Mouse (Mus musculus) C2C12 (cell line): Measurements from ENCODE around the gene Apoc3. TPM values are rescaled to one million over a fixed set of nuclear protein-coding genes. Genes with fewer than 3 reads are reported as not detected.
A peak's percentile ranks its signal among the peaks of the same experiment; 100 is the strongest.

Experiments used
- H3K27me3 ChIP-seq: one replicate; pipeline ENCODE4 v1.6.1; 2011; ENCODE audit not compliant: control insufficient read depth, insufficient read depth, insufficient read length
- H3K36me3 ChIP-seq: one replicate; pipeline ENCODE4 v1.6.1; 2011; ENCODE audit not compliant: control insufficient read depth, insufficient read depth
- H3K4me3 ChIP-seq: one replicate; pipeline ENCODE4 v1.5.1; 2011; ENCODE audit warnings: mild to moderate bottlenecking, control low read depth; ENCODE audit not compliant: poor library complexity, insufficient read depth, severe bottlenecking
- H3K79me2 ChIP-seq: one replicate; pipeline ENCODE4 v1.6.1; 2011; ENCODE audit not compliant: control insufficient read depth, insufficient read depth
- H3K79me3 ChIP-seq: one replicate; pipeline ENCODE4 v1.6.1; 2011; ENCODE audit warnings: low read depth, control low read depth
- H3ac ChIP-seq: one replicate; pipeline ENCODE3; 2011; ENCODE audit warnings: low read depth; ENCODE audit not compliant: control insufficient read depth, insufficient read length
- CEBPB ChIP-seq: IDR thresholded peaks from one replicate; pipeline ENCODE4 v1.6.1; 2011; ENCODE audit warnings: low read depth, mild to moderate bottlenecking, control low read depth, moderate library complexity
- CTCF ChIP-seq: IDR thresholded peaks from one replicate; pipeline ENCODE4 v1.5.1; 2011; ENCODE audit not compliant: control insufficient read depth, insufficient read depth, insufficient read length
- FOSL1 ChIP-seq: IDR thresholded peaks from one replicate; pipeline ENCODE4 v1.8.0; 2011; ENCODE audit warnings: mild to moderate bottlenecking, low read length; ENCODE audit not compliant: poor library complexity, insufficient read depth, severe bottlenecking
- MAX ChIP-seq: IDR thresholded peaks from one replicate; pipeline ENCODE4 v1.6.1; 2011; ENCODE audit warnings: mild to moderate bottlenecking, control low read depth
- MYOD1 ChIP-seq: IDR thresholded peaks from one replicate; pipeline ENCODE4 v1.6.1; 2011; ENCODE audit warnings: low read depth; ENCODE audit not compliant: control insufficient read depth, insufficient read length
- MYOG ChIP-seq: IDR thresholded peaks from one replicate; pipeline ENCODE4 v1.6.1; 2011; ENCODE audit not compliant: control insufficient read depth, insufficient read length; ENCODE audit errors: extremely low read depth
- USF1 ChIP-seq: IDR thresholded peaks from one replicate; pipeline ENCODE4 v1.6.1; 2011; ENCODE audit warnings: low read depth, mild to moderate bottlenecking, control low read depth, moderate library complexity
- polyA plus RNA-seq: library from polyadenylated mRNA; unstranded; fragments of >200 nt; fragmentation: generic; extraction: Trizol; gene quantifications from one replicate; pipeline ENCODE4 v1.2.1, GENCODE M21; 2012; ENCODE audit warnings: missing spikeins

Gene Apoc3
- polyA plus RNA-seq, 1 experiment = not detected

GRCm38 (mm10) chr9:46240526-46241153, 5.2 kb upstream of the Apoc3 start, which contains the start of gene Apoa4:
TSS of gene Apoa4 (plus strand) at chr9:46240696.
- H3K79me3 ChIP-seq = no peaks in the 10 kb centered on the region
- TF ChIP-seq CEBPB = no peak
- TF ChIP-seq MAX = no peak
- TF ChIP-seq FOSL1 = no peak
- TF ChIP-seq MYOD1 = no peak
- TF ChIP-seq CTCF = no peak
- no peak for TF ChIP-seq USF1
- TF ChIP-seq MYOG = no peak
- no peak within 1 kb of the TSS for H3K4me3 ChIP-seq
- H3ac ChIP-seq = no peak within 1 kb of the TSS
- H3K27me3 ChIP-seq = peaks cover 48% of the 10 kb centered on the region
- H3K36me3 ChIP-seq = no peaks in the 10 kb centered on the region
- H3K79me2 ChIP-seq = no peaks in the 10 kb centered on the region

- H3K27me3 ChIP-seq = peaks cover 60% of the 10 kb centered on the region
- no peak for TF ChIP-seq CEBPB
- TF ChIP-seq MAX = no peak
- TF ChIP-seq USF1 = no peak
- no peak for TF ChIP-seq MYOD1
- no peak for TF ChIP-seq FOSL1
- TF ChIP-seq MYOG = no peak
- TF ChIP-seq CTCF = no peak
- H3ac ChIP-seq = no peak overlapping the region
- H3K79me3 ChIP-seq = no peaks in the 10 kb centered on the region
- H3K79me2 ChIP-seq = no peaks in the 10 kb centered on the region
- H3K36me3 ChIP-seq = no peaks in the 10 kb centered on the region
- H3K4me3 ChIP-seq = no peak overlapping the region
Observed at GRCm38 (mm10) chr9:46238850-46239249, 3.4 kb upstream of the Apoc3 start.

GRCm38 (mm10) chr9:46235649-46236048, 213 bp upstream of the Apoc3 start:
- Histone ChIP-seq H3K36me3 (no peaks in the 10 kb centered on the region), H3K4me3 (no peak overlapping the region), H3K79me2 (no peaks in the 10 kb centered on the region), H3K79me3 (no peaks in the 10 kb centered on the region), H3K27me3 (peaks cover 44% of the 10 kb centered on the region), H3ac (no peak overlapping the region)
- TF ChIP-seq CTCF = no peak
- TF ChIP-seq MYOG = no peak
- no peak for TF ChIP-seq USF1
- no peak for TF ChIP-seq MYOD1
- no peak for TF ChIP-seq FOSL1
- no peak for TF ChIP-seq MAX
- TF ChIP-seq CEBPB = no peak

- no peaks in the 10 kb centered on the region for H3K79me3 ChIP-seq
- no peaks in the 10 kb centered on the region for H3K36me3 ChIP-seq
- no peak overlapping the region for H3ac ChIP-seq
- peaks cover 43% of the 10 kb centered on the region for H3K27me3 ChIP-seq
- no peak for TF ChIP-seq USF1
- no peak for TF ChIP-seq FOSL1
- TF ChIP-seq MYOD1 = no peak
- TF ChIP-seq CEBPB = no peak
- TF ChIP-seq CTCF = no peak
- no peak for TF ChIP-seq MYOG
- TF ChIP-seq MAX = no peak
- no peaks in the 10 kb centered on the region for H3K79me2 ChIP-seq
- H3K4me3 ChIP-seq = no peak overlapping the region
Observed at GRCm38 (mm10) chr9:46235196-46235595, 240 bp downstream of the Apoc3 start.

- TF ChIP-seq USF1 (no peak), CTCF (no peak), MYOG (no peak)
- peak overlapping the region; percentile 11 for H3K4me3 ChIP-seq
- H3K36me3 ChIP-seq = no peaks in the 10 kb centered on the region
- H3K79me3 ChIP-seq = no peaks in the 10 kb centered on the region
- no peak overlapping the region for H3ac ChIP-seq
- peaks cover 30% of the 10 kb centered on the region for H3K27me3 ChIP-seq
- H3K79me2 ChIP-seq = no peaks in the 10 kb centered on the region
Observed at GRCm38 (mm10) chr9:46230450-46230975, 4.9 kb downstream of the Apoc3 start.

- Histone ChIP-seq H3K27me3 (peaks cover 24% of the 10 kb centered on the region), H3K4me3 (peak overlapping the region; percentile 11), H3ac (no peak overlapping the region), H3K79me3 (no peaks in the 10 kb centered on the region), H3K79me2 (no peaks in the 10 kb centered on the region), H3K36me3 (no peaks in the 10 kb centered on the region)
- TF ChIP-seq MAX = peak; percentile 48
- TF ChIP-seq CTCF = peak; percentile 53
- TF ChIP-seq CEBPB = no peak
- no peak for TF ChIP-seq MYOD1
Observed at GRCm38 (mm10) chr9:46229573-46230449, 5.6 kb downstream of the Apoc3 start.
